Mouse (Mus musculus): Measurements from ENCODE around the gene Ndufaf5.
A peak's percentile ranks its signal among the peaks of the same experiment; 100 is the strongest.
"Not testable (repeated sequence)": the region's sequence is repeated elsewhere in the genome, so short reads cannot be mapped to it uniquely, and the experiment has no call there.

Ndufaf5 gene

GRCm38 (mm10) chr2:140170127-140170802 is at the start of gene Ndufaf5, which contains the start of gene Esf1:
Gene Ndufaf5 (plus strand): TSS chr2:140170649.
Gene Esf1 (minus strand): TSS chr2:140170564.
- DNase-seq (ENCODE audit: low read depth, low spot score), result peak; percentile 96

GRCm38 (mm10) chr2:140125516-140125915 is 44.9 kb upstream of the Ndufaf5 start:
- no peak for DNase-seq (ENCODE audit: low read depth, low spot score)

GRCm38 (mm10) chr2:140151743-140152142 is 18.7 kb upstream of the Ndufaf5 start, which contains the start of gene Gm17374:
Gene Gm17374 (plus strand): TSS chr2:140152043.
- not testable (repeated sequence) for DNase-seq (ENCODE audit: low read depth, low spot score)

GRCm38 (mm10) chr2:140159186-140159730 is 11.2 kb upstream of the Ndufaf5 start:
- DNase-seq (ENCODE audit: low read depth, low spot score), result no peak

GRCm38 (mm10) chr2:140163351-140163854 is 7.0 kb upstream of the Ndufaf5 start:
- no peak for DNase-seq (ENCODE audit: low read depth, low spot score)

- DNase-seq (ENCODE audit: low read depth, low spot score), result no peak
Observed at GRCm38 (mm10) chr2:140169057-140169456, 1.4 kb upstream of the Ndufaf5 start.

GRCm38 (mm10) chr2:140170803-140171553 is 529 bp downstream of the Ndufaf5 start:
- DNase-seq (ENCODE audit: low read depth, low spot score), result no peak

- not testable (repeated sequence) for DNase-seq (ENCODE audit: low read depth, low spot score)
Observed at GRCm38 (mm10) chr2:140185685-140186210, 15.3 kb downstream of the Ndufaf5 start.

- no peak for DNase-seq (ENCODE audit: low read depth, low spot score)
Observed at GRCm38 (mm10) chr2:140200713-140201112, 30.3 kb downstream of the Ndufaf5 start.

GRCm38 (mm10) chr2:140202573-140202972 is 32.1 kb downstream of the Ndufaf5 start:
- peak; percentile 50 for DNase-seq (ENCODE audit: low read depth, low spot score)

GRCm38 (mm10) chr2:140203756-140204155 is 33.3 kb downstream of the Ndufaf5 start:
- no peak for DNase-seq (ENCODE audit: low read depth, low spot score)

- no peak for DNase-seq (ENCODE audit: low read depth, low spot score)
Observed at GRCm38 (mm10) chr2:140214519-140215027, 44.1 kb downstream of the Ndufaf5 start.

- DNase-seq (ENCODE audit: low read depth, low spot score), result no peak
Observed at GRCm38 (mm10) chr2:140215415-140215814, 45.0 kb downstream of the Ndufaf5 start.

- no peak for DNase-seq (ENCODE audit: low read depth, low spot score)
Observed at GRCm38 (mm10) chr2:140215965-140216364, 45.5 kb downstream of the Ndufaf5 start.

GRCm38 (mm10) chr2:140220325-140220724 is 49.9 kb downstream of the Ndufaf5 start:
- DNase-seq (ENCODE audit: low read depth, low spot score), result no peak

- peak; percentile 42 for DNase-seq (ENCODE audit: low read depth, low spot score)
Observed at GRCm38 (mm10) chr2:140230295-140230694, 59.8 kb downstream of the Ndufaf5 start.

- DNase-seq (ENCODE audit: low read depth, low spot score), result peak; percentile 55
Observed at GRCm38 (mm10) chr2:140237245-140237644, 66.8 kb downstream of the Ndufaf5 start.

- no peak for DNase-seq (ENCODE audit: low read depth, low spot score)
Observed at GRCm38 (mm10) chr2:140242398-140242797, 71.9 kb downstream of the Ndufaf5 start.

GRCm38 (mm10) chr2:140243105-140243504 is 72.7 kb downstream of the Ndufaf5 start:
- DNase-seq (ENCODE audit: low read depth, low spot score), result no peak

Data from telencephalon, adult 2 months (tissue).